Mouse (Mus musculus) kidney, adult 8-10 months (tissue): Measurements from ENCODE around the gene Gm38394.
"Not testable (repeated sequence)": the region's sequence is repeated elsewhere in the genome, so short reads cannot be mapped to it uniquely, and the experiment has no call there.

Experiments
- DNase-seq, 2 experiments: peaks; one replicate each; pipeline ENCODE4 v3.0.0; 2022

Gm38394 gene

GRCm38 (mm10) chr1:133661203-133661933, at the start of gene Gm38394:
Gene Gm38394 (minus strand): TSS chr1:133661318.
- peak; percentile 94 to 95 for DNase-seq

GRCm38 (mm10) chr1:133710895-133711294, 49.8 kb upstream of the Gm38394 start:
- no peak for DNase-seq

GRCm38 (mm10) chr1:133709292-133709691, 48.2 kb upstream of the Gm38394 start:
- DNase-seq = no peak

- DNase-seq = peak in 1 of 2 experiments; percentile 40
These were observed 40.7 kb upstream of the Gm38394 start for GRCm38 (mm10) chr1:133701824-133702223.

- no peak for DNase-seq
These were observed 37.0 kb upstream of the Gm38394 start for GRCm38 (mm10) chr1:133697935-133698620.

- peak; percentile 86 to 89 for DNase-seq
These were observed 34.8 kb upstream of the Gm38394 start for GRCm38 (mm10) chr1:133695901-133696300.

GRCm38 (mm10) chr1:133694876-133695275, 33.8 kb upstream of the Gm38394 start:
- DNase-seq = peak in 1 of 2 experiments; percentile 14

- DNase-seq = peak; percentile 20 to 54
These were observed 33.2 kb upstream of the Gm38394 start for GRCm38 (mm10) chr1:133694301-133694700.

GRCm38 (mm10) chr1:133693536-133694114, 32.5 kb upstream of the Gm38394 start:
- DNase-seq = no peak

- no peak for DNase-seq
These were observed 31.1 kb upstream of the Gm38394 start for GRCm38 (mm10) chr1:133692195-133692594.

- no peak for DNase-seq
These were observed 29.9 kb upstream of the Gm38394 start for GRCm38 (mm10) chr1:133691046-133691445.

- DNase-seq = no peak
These were observed 28.8 kb upstream of the Gm38394 start, which contains the start of gene Lax1 for GRCm38 (mm10) chr1:133689897-133690296. Gene Lax1 (minus strand): TSS chr1:133690108.

GRCm38 (mm10) chr1:133688301-133688700, 27.2 kb upstream of the Gm38394 start:
- DNase-seq = no peak

GRCm38 (mm10) chr1:133685749-133686519, 24.8 kb upstream of the Gm38394 start:
- DNase-seq = peak; percentile 77 to 92

GRCm38 (mm10) chr1:133671801-133672200, 10.7 kb upstream of the Gm38394 start:
- DNase-seq = no peak

- no peak for DNase-seq
These were observed 10.1 kb upstream of the Gm38394 start for GRCm38 (mm10) chr1:133671266-133671665.

GRCm38 (mm10) chr1:133670776-133671175, 9.7 kb upstream of the Gm38394 start:
- no peak for DNase-seq

GRCm38 (mm10) chr1:133670190-133670589, 9.1 kb upstream of the Gm38394 start:
- no peak for DNase-seq

- DNase-seq = no peak
These were observed 7.5 kb upstream of the Gm38394 start for GRCm38 (mm10) chr1:133668618-133669017.

- no peak for DNase-seq
These were observed 6.6 kb upstream of the Gm38394 start for GRCm38 (mm10) chr1:133667721-133668120.

- DNase-seq = not testable (repeated sequence)
These were observed 4.6 kb upstream of the Gm38394 start for GRCm38 (mm10) chr1:133665713-133666112.

GRCm38 (mm10) chr1:133664203-133664970, 3.3 kb upstream of the Gm38394 start:
- no peak for DNase-seq
